Mouse (Mus musculus) heart, postnatal 36 days (tissue): ENCODE measurements around the gene Rps3a1. TPM values are rescaled to one million over a fixed set of nuclear protein-coding genes. Genes with fewer than 3 reads are reported as not detected.

Experiments
- total RNA-seq, 2 experiments: library from RNA; stranded (reverse); gene quantifications; 2 replicates each; pipeline ENCODE4 v1.2.3; 2021

The Rps3a1 gene
- total RNA-seq, 2 experiments from 2014 or later, result 469 to 491 TPM

Other genes starting within 250 kb of the Rps3a1 start
- gene Sh3d19, start 171.6 kb downstream of the Rps3a1 start, total RNA-seq, result 10 to 100 TPM; 23.0 to 32.4 TPM
- not detected for gene Prss48, start 140.2 kb downstream of the Rps3a1 start, total RNA-seq
- 10 to 100 TPM; 23.7 to 24.0 TPM for gene Lrba, start 82.0 kb upstream of the Rps3a1 start, total RNA-seq